Mouse (Mus musculus) gastrocnemius, postnatal 14 days (tissue): Measurements from ENCODE around the gene Egfl6. TPM values are rescaled to one million over a fixed set of nuclear protein-coding genes. Genes with fewer than 3 reads are reported as not detected.
A peak's percentile ranks its signal among the peaks of the same experiment; 100 is the strongest.

Source experiments
- DNase-seq: peaks from one replicate; pipeline ENCODE4 v3.0.0; 2021; ENCODE audit warnings: mixed read lengths
- intact Hi-C: fragments of 180-260 bp; cut with DNase I; formaldehyde crosslinking; loops from one replicate; pipeline ENCODE4 v1.15.1; 2025; ENCODE audit warnings: low total_unique reads
- long read RNA-seq, 2 experiments: library from polyadenylated mRNA; stranded (forward); transcript quantifications; one replicate each; pipeline ENCODE4 v2.0.0; 2021
- total RNA-seq, 2 experiments: library from RNA; stranded (reverse); gene quantifications; 2 replicates each; pipeline ENCODE4 v1.2.3; 2021

Gene Egfl6
- total RNA-seq, result 1 to 10 TPM; 4.9 to 5.7 TPM
- long read RNA-seq, experiment 1, partial matches to known transcripts, result 0 of 2 reads
- long read RNA-seq, experiment 1, other reads (novel, unspliced or antisense), result 0 of 2 reads
- long read RNA-seq, experiment 2, transcript Egfl6-201 (12 exons, 2,704 nt), result major isoform, 5 of 5 reads
- long read RNA-seq, experiment 2, partial matches to known transcripts, result 0 of 5 reads
- long read RNA-seq, experiment 2, other reads (novel, unspliced or antisense), result 0 of 5 reads

DNA sequence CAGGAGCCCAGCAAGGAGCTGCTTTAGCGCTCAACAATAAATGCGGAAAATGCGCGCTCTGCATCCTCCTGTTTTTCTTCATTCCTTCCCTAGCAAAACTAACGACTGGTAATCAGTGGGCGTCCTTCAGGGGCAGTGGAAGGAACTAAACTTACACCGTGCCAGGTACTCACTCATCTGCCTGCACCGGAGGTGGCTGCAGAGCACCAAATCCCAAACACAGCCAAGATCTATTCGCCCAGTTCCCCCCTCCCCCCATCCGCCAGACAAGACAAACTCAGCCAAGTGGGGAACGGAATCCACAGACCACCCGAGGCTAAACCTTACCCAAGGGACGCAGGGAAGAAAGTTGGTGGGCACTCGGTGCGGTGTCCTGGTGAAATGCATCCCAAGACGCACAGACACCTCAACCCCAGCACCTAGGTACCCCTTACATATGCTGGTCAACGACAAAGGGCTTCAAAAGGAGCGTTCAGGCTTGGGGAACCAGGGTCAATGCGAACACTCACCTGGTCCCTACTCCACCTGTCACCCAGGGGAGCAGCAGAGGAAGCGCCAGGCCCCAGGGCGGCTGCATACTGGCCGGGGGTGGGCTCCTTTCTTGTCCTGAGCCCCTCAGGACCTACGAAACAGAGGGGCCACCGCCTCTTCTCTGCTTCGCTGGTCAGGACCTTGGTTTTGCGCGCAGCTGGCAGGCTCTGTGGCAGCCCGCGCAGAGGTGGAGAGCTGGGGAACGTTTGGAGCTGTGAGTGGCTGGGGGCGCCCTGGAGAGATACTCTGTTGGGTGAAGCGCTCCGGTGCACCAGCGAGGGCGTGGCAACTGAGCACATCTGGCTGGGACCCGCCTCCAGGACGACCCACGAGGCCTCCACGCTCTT lies at the start of gene Egfl6:
Gene Egfl6, minus strand, starts transcription at position 774 of the 878 bp plus-strand sequence.
- peak; percentile 13 for DNase-seq
- intact Hi-C loops, result no loop called here

DNA sequence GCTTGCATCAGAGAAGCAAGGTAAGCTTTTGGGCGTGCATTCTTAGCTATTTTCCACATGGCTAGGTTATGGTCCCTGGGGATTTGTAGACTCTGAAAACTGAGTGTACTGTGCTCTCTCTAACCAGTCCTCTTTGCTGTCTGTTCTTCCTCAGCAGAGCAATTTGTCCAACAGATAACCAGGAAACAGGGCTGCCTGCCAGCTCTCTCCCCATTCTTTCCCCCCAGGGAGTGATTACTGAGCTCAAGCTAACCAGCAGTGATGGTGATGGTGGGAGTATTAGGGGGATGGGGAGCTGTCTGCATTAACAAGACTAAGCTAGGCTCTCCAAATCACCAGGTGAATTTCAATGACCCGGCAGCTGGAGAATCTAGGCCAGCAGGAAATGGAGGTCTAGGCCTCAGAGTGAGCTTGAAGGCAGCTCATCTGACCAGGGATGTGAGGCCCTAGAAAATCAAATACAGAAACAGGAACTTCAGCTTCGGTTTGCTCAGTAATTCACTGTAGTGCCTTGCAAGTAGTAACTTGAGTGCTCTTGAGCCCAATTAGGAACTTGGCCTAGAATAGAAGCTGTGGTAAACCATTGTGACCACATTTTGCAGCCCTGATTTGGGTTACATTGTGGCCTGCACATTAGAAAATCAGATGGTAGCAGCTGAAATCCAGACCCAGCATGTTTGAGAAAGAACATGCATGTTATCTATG lies 41.5 kb upstream of the Egfl6 start:
- DNase-seq, result no peak
- intact Hi-C loops, result no loop called here

DNA sequence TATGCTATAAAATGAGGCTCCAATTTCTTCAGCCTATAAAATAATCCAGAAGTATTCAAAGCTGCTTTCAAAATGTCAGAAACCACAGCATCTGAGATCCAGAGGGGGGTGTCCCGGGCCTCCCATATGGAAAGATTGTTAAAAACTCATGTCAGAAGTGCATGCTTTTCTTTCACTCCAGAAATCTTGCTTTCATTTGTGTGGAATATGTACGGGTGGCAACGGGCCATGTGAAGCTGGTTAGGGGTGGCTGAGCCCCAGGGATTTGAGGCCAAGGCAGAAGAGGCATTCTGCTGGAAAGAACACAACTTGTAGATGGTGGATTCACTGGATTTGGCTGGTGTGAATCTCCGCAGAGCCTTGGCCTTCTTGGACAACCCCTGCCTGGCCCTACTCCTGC lies 40.7 kb upstream of the Egfl6 start:
- intact Hi-C loops, result no loop called here
- DNase-seq, result no peak

DNA sequence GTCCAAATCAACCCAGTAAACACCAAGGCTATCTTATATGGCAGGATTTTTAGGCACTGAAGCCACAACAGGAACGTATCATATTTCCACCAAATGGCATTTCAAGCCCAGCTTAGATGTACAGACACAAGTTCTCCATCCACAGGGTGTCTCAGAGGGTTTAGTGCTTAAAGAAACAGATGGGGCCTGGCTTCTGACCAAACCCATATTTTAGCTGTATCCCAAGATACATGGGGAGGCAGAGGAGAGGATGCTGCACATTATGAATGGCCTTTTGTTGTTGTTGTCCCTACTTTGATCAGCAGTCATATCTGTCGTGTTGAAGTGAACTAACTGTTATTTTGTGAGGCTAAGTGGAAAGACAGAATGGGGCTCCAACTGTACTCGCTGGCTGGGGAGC lies 37.7 kb upstream of the Egfl6 start:
- intact Hi-C loops, result no loop called here

DNA sequence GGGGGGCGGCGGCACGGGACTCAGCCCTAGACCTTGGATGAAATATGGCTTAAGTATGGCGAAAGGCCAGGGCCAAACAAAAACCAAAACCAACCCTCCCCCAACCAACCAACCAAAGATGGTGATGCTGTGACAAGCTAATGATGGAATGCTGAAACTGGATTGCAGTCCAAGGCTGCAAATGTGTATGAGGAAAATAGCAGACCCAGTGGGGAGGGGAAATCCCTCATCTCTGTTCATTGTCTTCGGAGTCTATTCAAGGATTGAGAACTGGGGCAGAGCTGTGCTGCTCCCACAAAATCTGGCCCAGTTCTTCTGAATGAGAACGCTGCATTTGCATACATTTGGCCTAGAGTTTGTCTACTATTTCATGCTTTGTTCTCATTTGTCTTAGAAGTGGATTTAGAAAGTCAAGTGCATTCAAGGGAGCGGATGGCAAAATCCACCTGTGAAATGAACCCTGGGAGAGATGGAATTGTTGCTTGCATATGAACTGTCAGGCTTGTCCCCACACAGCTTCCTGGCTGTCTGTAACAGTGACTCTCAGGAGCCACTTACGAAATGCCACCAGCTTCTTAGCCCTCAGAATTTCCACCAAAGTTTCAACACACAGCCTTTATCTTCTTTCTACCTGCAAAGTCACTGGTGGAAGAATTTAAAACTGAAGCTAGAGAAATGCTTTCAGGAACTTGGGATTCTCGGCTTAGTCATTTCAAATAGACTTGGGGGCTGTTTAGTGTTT lies 36.2 kb upstream of the Egfl6 start:
- intact Hi-C loops, result no loop called here

More for the DNA sequence above, 37.7 kb upstream of the Egfl6 start:
- DNase-seq, result no peak

DNA sequence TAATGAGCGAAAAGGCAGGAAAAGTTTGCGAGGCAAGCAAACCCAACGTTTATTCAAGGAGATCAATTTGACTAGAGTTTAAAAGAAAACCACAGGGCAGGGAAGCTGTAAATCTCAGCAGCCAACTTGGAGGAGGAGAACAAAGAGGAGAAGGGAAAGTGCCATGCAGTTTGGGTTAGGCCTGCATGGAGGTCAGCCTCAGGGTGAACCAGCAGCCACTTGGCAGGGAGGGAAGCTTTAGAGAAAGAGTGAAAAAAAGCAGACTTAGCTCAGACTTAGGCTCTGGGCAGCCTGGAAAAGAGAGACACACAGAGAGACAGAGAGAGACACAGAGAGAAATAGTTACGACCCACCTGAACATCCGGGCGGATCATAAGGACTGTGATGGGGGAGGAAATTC lies 35.4 kb upstream of the Egfl6 start:
- intact Hi-C loops, result no loop called here
- DNase-seq, result no peak

More for the DNA sequence above, 36.2 kb upstream of the Egfl6 start:
- DNase-seq, result no peak

DNA sequence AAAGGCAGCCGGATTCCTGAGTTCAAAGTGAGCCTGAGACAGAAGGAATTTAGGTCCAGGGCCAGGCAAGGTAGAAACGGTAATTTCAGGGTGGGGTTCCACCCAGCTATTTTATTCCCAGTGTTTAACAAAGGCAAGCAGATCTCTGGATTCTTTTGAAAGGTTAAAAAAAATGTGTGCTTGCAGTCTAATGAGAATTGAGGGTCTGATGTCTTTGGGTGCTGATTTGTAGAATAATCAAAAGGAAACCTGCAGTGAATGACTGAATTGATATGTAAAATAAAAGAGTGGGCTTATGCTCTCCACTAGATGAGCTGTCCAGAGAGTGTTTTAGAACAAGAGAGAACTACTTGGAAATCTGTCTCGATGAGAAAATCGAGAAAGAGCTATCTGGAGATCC lies 33.6 kb upstream of the Egfl6 start:
- intact Hi-C loops, result no loop called here

DNA sequence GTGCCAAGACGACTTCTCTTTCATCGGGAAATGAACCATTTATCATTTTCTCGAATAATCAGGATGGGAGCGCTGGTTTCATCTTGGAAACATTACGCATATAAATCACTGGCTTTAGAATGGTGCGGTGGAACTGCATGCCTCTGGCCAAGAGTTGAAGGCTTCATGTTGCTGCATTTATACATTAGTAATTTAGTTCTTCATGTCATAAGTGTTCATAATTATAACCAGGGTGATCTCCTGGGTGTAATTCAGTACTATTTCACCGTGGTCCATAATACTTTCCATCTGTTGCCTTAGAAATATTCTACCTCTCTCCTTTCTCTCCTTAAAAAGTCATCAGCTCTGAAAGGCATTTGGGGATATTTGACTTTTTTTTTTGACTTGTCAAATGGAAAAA lies 29.7 kb upstream of the Egfl6 start:
- intact Hi-C loops, result no loop called here

More for the DNA sequence above, 33.6 kb upstream of the Egfl6 start:
- DNase-seq, result no peak

DNA sequence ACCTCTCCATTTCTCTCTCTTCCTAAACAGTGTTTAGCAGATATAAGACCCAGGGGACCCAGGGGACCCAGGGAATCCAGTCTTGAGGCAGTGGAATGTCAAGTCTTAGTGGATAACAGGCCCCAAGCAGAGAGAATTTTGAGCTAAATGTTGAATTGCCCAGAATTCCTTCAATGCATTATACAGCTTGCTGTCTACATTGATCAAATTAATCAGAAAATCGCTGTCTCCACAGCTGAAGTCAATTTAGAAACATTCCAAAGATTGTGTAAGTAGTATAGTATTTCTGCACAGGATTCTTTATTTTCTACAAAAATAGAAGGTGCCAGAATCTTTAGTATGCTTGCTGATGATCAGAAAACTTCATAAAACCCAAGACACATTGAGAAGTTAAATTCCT lies 9.4 kb downstream of the Egfl6 start:
- DNase-seq, result no peak
- intact Hi-C loops, result no loop called here

More for the DNA sequence above, 29.7 kb upstream of the Egfl6 start:
- DNase-seq, result no peak

DNA sequence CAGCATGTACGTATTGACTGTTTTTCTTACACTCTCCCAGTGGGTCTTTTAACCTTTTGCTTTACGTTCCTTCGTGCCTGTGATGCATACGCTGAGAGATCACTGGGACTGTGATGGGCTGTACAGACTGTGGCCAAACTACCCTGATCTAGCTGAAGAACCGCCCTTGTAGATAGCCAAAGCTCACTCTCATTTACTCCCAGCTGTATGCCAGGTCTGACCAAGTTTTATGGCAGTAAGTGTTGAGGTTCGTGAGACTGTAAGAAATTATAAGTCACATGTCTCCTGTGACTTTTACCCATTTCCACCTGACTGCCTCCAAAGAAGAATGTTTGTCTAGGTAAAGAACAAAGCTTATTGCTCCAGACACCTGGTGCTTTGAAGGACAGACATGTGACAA lies 19.5 kb downstream of the Egfl6 start:
- intact Hi-C loops, result no loop called here
- DNase-seq, result no peak

DNA sequence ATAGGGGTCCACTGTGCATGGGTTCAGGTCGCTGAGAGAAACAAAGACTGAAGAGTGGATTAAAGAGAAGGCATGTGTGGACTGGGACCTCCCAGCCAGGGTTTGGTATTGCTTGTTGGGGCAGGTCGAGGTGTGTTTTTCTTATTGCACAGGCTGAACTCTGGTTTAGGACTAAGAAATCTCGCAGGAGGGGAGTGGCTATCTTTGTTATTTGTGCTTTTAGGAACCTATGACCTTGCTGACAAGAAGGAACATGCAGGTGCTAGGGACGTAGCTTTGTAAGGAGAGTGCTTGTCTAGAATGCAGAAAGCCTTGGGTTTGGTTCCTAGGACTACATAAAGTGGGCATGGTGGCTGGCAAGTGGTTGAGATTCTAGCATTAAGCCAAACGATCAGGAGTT lies 20.1 kb downstream of the Egfl6 start:
- no peak for DNase-seq
- intact Hi-C loops, result no loop called here

DNA sequence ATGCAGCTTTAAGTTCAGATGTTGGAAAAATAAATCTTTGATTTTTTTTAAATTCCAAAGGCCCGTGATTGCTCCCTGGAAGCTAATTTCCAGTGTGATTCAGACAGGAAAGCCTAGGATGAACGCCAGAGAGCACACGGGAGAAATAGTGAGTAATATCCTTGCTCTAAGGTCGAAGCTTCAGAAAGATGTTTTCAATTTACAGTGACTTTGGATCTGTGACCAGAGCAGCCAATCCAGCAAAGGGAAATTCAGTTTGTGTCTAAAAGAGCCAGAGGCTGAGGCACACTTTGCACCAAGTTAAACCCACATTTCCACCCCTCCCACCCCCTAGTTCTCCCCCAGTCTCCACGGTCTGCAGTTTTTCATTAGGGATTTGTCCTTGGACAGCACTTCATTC lies 20.6 kb downstream of the Egfl6 start:
- intact Hi-C loops, result no loop called here

DNA sequence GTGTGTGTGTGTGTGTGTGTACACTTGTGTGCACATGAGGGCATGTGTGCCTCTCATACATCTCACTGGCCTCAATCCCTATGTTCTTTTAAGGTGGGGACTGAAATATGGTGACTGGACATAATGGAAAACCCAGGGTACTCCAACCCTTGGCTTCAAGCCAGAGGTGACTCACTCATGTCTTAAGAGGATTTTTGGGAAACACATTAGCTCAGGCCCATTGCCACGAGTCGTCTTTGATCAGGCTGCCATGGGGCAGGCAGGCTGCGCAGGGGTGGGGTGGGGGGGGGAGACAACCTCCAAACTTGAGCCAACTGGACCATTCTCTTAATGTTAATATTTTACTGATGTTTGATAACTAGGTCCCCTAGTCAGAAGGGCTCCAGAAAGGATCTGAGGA lies 26.2 kb downstream of the Egfl6 start:
- no peak for DNase-seq
- intact Hi-C loops, result no loop called here

More for the DNA sequence above, 20.6 kb downstream of the Egfl6 start:
- no peak for DNase-seq

DNA sequence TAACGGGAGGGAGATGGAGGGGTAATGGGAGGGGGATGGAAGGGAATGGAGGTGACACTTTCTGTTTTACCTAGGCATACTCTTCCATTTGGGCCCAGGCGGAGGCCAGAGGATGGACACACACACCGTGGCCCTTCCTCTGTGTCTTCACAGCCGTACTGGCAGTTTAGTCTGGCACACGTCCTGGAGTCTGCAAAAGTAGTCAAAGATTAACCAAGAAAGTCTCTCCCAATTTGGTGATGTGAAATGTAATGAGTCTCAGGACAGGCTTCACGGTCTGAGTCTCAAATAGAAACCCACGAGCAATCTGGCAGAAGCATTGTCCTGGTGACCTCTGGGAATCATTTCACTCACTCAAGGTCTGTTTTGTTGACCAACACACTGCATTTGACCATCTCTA lies 33.2 kb downstream of the Egfl6 start:
- intact Hi-C loops, result no loop called here

DNA sequence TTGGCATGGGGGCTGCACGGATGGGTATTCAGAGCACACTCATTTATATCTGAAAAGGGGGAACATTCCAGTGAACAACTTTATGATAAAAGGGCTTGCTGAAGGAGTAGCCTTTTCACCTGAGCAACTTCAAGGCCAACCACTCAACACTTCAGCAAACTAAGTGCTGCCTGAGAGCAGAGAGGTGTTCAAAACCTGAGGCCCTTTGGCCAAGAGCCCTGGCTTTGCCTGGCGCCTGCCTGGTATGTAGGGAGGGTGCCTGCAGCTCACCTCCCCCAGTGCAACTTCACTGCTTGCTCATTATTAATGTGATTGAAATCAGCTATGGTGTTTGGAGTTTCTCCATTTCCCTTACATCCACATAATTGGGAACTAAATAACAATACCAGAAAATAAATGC lies 39.0 kb downstream of the Egfl6 start:
- no peak for DNase-seq
- intact Hi-C loops, result no loop called here

More for the DNA sequence above, 33.2 kb downstream of the Egfl6 start:
- no peak for DNase-seq

DNA sequence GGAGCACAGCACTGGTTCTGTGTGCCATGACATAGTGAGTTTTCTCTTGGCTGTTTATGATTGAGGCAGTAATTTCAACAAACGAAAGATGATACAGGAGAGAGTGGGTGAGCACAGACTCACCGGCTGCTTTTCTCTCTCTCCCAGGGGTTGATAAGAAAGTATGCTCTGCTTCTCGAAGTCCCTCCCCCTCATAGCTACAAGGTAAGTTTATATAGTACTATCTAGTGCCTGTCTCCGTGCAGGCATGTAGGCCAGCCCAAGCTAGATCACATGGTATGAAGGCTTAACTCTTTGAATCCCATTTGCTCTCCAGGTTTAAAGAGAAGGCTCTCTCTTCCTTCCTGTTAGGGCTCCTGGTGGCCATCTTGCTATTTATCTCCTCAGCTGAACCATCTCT lies 50.4 kb downstream of the Egfl6 start:
- no peak for DNase-seq
- intact Hi-C loops, result no loop called here

DNA sequence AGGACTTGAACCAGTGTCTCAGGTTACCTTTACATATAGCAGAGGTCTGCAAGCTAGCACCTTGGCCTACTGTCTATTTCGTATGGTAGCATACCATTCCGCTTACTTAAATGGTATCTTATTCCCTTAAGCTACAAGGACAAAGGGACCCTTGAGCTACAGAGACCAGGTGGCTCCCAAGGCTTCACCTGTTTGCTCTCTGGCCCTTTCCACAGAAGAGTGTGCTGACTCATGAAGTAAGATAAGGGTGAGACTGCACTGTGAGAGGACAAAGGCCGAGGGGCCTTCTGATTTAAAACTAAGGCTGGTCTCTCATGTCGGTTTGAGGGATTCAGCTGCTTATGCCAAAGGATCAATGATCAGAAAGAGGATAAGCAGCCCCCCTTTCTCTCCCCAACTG lies 52.1 kb downstream of the Egfl6 start:
- DNase-seq, result no peak
- intact Hi-C loops, result no loop called here

DNA sequence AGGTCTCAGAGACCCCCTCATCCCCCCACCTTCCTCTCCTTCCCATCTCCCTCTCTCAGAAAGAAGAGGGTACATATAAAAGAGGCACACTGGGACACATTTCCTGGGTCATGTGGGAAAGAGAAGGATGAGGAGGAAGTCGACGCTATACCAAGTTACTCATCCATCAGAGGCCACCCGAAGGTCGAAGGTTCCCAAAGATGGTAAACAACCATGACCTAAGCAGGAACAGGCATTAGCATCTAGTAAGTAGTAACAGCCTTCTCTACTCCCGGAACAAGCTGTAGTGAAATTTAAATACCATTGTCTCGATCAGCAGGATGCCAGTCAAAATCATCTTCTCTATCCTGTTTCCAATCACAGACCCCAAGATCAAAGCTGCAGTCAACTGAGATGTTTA lies 53.8 kb downstream of the Egfl6 start:
- intact Hi-C loops, result no loop called here
- no peak for DNase-seq

DNA sequence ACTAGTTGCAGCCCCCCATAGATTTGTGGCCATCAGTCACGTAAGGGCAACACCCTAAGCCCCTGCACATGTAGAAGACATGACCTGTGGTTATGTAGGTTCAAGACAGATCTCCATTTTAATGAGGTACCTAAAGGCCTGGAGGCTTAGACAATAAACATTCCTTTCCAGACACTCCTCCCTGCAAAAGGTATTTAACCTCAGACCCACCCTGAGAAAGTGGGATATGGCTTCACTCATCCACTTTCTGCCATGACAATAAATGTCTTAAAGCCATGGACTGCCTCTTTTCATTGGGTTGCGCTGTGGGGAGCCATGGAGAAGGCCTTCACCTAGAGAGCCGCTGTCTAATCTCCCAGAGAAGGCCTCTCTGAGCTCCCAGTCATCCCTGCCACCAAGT lies 57.4 kb downstream of the Egfl6 start:
- intact Hi-C loops, result no loop called here
- no peak for DNase-seq
